Mouse (Mus musculus) left cerebral cortex, adult 9 months (tissue): ENCODE results near the gene Cntn4.

Experiments used
- DNase-seq, 2 experiments: peaks; one replicate each; pipeline ENCODE4 v3.0.0; 2022; ENCODE audit warnings: low spot score in 2 of 2

The Cntn4 gene

GRCm38 (mm10) chr6:105677149-105678031, at the start of gene Cntn4:
Gene Cntn4 (plus strand): TSS chr6:105677660.
- peak; percentile 58 to 65 for DNase-seq

- no peak for DNase-seq
Observed at GRCm38 (mm10) chr6:105674276-105674675, 3.2 kb upstream of the Cntn4 start.

GRCm38 (mm10) chr6:105675099-105675498, 2.4 kb upstream of the Cntn4 start:
- DNase-seq, result peak; percentile 15 to 48

DNA sequence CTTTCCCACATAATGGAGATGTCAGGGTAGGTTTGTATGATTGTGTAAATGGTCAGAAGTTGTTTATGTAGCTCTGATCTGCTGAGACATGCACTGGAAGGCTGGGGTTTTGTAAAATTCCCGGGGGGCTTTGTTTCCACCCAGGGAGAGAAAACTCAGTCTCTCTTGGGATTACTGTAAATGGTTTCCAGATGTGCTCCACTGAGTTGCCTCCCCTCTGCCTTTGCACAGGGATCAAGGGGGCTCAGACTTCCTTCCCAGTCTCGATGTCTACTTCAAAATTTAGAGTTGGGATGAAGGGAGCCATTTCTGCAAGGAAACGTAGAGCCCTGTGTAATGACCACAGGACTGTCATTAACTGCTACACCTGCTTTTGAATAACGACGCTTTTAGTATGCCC, 823 bp upstream of the Cntn4 start:
- no peak for DNase-seq

GRCm38 (mm10) chr6:105678778-105679177, 1.3 kb downstream of the Cntn4 start:
- peak in 1 of 2 experiments; percentile 11 for DNase-seq

DNA sequence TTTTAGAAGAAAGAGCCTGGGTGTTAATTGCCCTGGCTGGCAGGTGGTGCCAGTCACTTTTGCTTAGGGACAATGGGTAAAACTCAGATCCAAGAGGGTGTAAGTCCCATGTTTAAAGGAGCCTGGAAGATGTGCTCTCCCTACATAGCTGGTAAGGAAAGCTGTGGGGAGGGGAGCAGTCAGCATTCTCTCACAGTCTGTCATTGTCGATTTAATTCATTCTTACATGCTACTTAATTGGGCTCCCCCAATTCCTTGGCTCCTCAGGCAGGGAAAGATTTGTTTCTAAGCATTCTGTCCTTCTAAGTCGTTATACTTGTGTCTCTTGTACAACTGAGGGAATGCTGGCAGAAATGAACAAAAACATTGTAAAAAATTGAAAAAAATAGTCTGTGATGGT, 4.0 kb downstream of the Cntn4 start:
- DNase-seq, result no peak

DNA sequence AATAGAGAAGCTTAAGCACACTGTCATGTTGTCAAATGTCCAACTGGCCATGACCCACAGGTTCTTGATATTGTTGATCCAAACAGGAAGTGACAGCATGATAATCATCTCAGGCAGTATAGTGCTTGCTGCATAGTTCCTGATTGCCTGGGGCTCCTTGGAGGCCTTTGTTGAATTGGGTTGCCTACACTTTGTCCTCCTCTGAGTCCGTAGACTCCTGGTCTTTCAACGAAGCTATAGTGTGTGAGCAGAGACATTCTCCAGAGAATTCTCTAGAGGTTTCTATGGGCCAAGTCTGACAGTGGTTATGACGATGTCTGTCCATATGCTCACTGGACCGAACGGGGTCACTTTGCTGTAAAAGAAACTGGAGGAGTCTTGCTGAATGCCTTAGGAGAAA, 5.8 kb downstream of the Cntn4 start:
- no peak for DNase-seq

- no peak for DNase-seq
Observed at GRCm38 (mm10) chr6:105684123-105684522, 6.7 kb downstream of the Cntn4 start.

GRCm38 (mm10) chr6:105688195-105688594, 10.7 kb downstream of the Cntn4 start:
- no peak for DNase-seq

DNA sequence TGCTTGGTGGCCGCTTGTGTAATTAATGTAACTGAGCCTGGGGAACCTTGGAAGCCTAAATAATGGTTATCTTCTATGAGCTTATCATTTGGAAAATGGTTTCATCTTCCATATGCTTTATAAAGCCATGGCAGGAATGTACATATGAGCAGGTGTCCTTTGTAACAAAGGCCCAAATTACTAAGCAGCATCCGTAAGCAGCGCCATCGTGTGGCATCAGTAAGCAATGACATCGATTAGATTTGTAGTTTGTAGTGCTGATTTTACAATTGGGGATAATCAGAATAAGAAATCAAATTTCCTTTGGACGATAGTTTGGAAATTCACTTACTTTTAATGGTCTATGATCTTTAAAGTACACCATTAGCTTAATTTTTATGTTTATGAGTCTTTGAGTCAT, 64.6 kb downstream of the Cntn4 start:
- no peak for DNase-seq

DNA sequence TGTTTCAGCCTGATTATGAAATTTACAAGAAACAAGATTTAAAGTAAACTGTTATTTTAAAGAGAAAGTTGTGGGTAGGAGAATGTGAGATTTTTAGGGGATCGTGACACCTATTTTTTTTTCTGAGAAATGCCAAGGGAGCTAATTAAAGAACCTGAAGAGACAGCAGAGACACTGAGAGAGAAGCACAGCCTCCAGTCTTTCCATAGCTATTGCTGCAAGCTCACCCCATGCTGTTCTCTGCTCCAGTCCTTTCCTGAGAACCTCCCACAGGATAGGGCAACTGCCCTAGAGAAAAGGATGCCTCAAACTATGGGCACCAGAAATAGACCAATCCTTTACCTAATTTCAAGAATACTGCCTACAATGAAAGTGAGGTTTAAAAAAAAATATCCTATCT, 103.2 kb downstream of the Cntn4 start:
- DNase-seq, result peak; percentile 14 to 15

DNA sequence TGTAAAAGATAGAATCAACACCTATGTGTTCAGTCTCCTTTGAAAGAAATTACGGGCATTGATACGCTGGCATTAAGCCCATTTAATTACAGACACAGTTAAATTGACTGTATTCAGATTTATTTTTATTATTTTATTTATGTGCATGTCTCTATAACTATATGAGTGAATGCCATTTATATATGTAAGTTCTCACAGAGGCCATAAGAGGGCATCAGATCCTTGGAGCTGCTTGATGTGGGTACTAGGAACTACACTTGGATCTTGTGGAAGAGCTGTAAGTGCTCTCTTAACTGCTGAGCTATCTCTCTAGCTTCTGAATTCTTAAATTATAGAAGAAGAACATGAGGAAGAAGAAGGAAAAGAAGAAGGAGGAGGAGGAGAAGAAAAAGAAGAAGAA, 111.0 kb downstream of the Cntn4 start:
- DNase-seq, result no peak

DNA sequence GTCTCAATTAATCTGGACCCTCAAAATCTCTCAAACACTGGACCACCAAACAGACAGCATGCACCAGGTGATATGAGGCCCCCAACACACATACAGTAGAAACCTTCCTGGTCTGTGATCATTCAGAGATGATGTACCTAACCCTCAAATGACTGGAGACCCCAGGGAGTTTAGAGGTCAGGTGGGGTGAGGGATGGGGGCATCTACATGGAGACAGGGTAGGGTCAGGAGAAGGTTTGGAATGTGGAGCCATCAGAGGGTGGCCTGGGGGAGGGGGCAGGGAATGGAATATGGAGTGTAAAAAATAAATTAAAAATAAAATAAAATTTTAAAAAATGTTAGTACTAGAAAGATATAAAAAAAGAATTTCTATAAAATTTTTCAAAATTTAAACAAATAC, 157.6 kb downstream of the Cntn4 start:
- DNase-seq, result no peak

GRCm38 (mm10) chr6:105847296-105847695, 169.8 kb downstream of the Cntn4 start:
- DNase-seq, result peak; percentile 23 to 38

DNA sequence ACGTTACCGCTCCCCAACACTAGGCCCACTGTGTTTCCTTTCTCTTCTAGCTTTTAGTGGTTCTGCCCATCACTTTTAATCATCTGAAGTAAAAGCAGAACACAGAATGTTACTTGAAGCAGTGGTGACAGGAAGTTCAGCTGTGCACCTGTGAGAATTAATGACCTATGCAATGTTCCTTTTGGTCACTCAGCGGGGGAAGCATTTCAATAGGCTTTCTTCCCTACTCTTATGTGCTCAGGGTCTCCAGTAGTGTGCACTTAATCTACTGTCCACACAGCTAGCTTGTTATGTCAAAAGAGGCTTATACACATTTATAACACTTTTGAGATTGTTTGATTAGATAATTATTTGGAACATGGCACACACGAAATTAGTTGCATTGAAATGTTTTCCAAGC, 215.4 kb downstream of the Cntn4 start:
- DNase-seq, result no peak

DNA sequence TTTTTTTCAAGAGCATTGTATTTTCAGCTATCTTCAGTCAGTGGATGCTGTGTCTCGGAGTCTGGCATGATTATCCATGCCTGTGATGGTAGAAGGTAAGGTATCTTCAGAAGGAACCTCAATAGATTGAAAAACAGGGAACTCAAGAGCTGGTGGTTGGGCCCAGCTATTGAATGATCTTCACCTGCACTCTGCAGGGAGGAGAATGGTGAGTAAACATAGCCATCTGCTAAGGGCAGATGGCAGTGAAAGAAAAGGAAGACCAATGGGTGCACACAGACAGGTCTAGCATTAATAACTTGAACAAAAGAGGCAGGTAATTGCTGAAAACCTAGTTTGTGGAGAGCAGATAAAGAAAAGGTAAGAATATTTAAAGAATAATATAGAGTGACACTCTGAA, 261.0 kb downstream of the Cntn4 start:
- DNase-seq, result no peak

- DNase-seq, result no peak
Observed at GRCm38 (mm10) chr6:105939303-105939702, 261.8 kb downstream of the Cntn4 start.

GRCm38 (mm10) chr6:105940591-105940990, 263.1 kb downstream of the Cntn4 start:
- peak; percentile 35 to 70 for DNase-seq

DNA sequence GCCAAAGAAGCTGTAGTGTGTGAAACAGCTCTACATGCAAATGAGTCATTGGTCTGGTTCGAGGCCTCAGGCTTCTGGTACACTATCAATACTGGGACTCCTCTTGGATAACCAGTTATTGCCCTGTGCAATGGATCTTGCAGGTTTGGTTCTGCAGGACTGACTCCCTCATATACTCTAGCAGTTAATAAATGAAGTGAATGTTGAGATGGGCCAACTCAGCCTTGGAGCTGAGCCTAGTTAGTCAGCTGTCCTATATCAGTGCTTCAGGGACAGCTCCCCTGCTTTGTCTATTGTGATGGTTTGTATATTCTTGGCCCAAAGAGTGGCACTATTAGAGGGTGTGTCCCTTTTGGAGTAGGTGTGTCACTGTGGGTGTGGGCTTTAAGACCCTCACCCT, 314.0 kb downstream of the Cntn4 start:
- no peak for DNase-seq

- DNase-seq, result peak in 1 of 2 experiments; percentile 29
Observed at GRCm38 (mm10) chr6:106013018-106013417, 335.6 kb downstream of the Cntn4 start.

GRCm38 (mm10) chr6:106015126-106015525, 337.7 kb downstream of the Cntn4 start:
- no peak for DNase-seq

DNA sequence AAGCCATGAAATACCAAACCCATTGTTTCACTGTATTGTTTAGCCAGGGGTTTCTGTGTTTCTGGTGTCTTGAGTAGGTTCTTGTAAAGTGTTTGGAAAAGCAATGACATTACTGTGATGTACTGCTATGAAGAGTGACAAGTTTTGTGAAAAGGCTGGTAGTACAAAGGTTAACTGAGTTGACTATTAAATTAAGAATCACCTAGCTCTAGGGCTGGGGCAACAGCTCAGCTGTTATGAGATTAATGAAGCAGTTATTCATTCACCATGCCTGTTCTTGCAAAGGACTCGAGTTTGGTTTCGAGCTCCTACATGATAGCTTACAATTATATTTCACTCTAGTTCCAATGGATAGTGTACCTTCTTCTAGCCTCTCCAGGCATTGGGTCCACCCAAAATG, 371.4 kb downstream of the Cntn4 start:
- DNase-seq, result no peak

DNA sequence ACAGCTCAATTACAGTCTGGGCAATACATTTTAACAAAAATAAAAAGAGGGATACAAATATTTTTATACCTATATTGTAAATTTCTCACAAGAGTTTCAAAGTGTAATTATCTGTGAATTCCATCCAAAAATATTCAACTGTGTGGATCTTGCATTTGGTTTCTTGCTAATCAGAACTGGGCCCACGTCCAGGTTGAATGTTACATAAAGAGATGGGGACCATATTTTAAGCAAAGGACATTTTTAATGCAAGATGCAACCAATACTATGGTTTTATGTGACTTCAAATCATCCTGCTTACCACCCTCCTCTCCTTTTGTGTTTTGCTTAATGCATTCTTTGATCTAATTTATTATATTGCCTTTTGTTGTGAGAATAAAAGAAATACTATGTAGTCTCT, 378.7 kb downstream of the Cntn4 start:
- peak in 1 of 2 experiments; percentile 34 for DNase-seq
